Mouse (Mus musculus): ENCODE measurements around the gene Fip1l1.
A peak's percentile ranks its signal among the peaks of the same experiment; 100 is the strongest.

GRCm38 (mm10) chr5:74531630-74532280, 3.5 kb upstream of the Fip1l1 start, which contains the start of gene Scfd2:
- TF ChIP-seq CHD2 (IDR thresholded peaks at IDR 0.05; ENCODE audit: low read depth, low read length) (peak; percentile 63; the same call in 1 of the 2 replicates), ZC3H11A (IDR thresholded peaks at IDR 0.05; ENCODE audit: borderline replicate concordance, low read depth, low read length) (no peak)

Measured in ES-E14 (cell line).